Mouse (Mus musculus) embryonic fibroblast, embryonic 13.5 days (primary cell): ENCODE results near the gene Pgs1.

ENCODE experiments used
- CTCF ChIP-seq: IDR thresholded peaks from 2 replicates; pipeline ENCODE4 v1.5.1; 2011; ENCODE audit warnings: mild to moderate bottlenecking, control low read depth, low read length, moderate library complexity, borderline replicate concordance; ENCODE audit not compliant: insufficient read depth
- POLR2A ChIP-seq: IDR thresholded peaks from 2 replicates; pipeline ENCODE4 v1.6.1; 2011; ENCODE audit warnings: low read depth, mild to moderate bottlenecking, control low read depth, low read length, moderate library complexity

- TF ChIP-seq CTCF (no peak), POLR2A (no peak)
Measured at GRCm38 (mm10) chr11:117977694-117978360, 8.3 kb upstream of the Pgs1 start.
